Mouse (Mus musculus) cerebellum, adult 11-12 months (tissue): ENCODE measurements at regions not wholly inside any gene's neighbourhood (a gene's known extent, or its start where the extent isn't known, plus 50 kb on each side); places are given as distances from the start of the nearest gene placed in this dataset.
A peak's percentile ranks its signal among the peaks of the same experiment; 100 is the strongest.
"Not testable (repeated sequence)": the region's sequence is repeated elsewhere in the genome, so short reads cannot be mapped to it uniquely, and the experiment has no call there.

ENCODE experiments used
- DNase-seq: peaks from one replicate; pipeline ENCODE4 v3.0.0; 2022

DNA sequence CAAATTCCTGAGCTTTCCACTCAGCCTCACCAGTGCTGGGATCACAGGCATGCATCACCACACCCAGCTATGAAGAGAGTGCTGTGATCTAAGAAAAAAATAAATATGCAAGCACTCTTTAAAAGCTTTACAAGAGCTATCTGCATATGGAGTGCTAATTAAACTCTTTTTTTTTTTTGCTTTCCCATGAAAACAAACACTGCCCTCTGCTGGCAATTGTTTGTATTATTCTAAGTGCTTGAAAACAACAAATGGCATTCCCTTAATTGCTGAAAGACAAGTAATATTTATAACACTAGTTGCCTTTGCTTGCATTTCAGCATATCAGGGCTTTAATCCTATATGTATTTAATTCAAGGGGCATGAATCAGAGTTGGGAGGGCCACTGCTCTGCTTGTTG is 91.8 kb downstream of the 5730507C01Rik start:
- not testable (repeated sequence) for DNase-seq

DNA sequence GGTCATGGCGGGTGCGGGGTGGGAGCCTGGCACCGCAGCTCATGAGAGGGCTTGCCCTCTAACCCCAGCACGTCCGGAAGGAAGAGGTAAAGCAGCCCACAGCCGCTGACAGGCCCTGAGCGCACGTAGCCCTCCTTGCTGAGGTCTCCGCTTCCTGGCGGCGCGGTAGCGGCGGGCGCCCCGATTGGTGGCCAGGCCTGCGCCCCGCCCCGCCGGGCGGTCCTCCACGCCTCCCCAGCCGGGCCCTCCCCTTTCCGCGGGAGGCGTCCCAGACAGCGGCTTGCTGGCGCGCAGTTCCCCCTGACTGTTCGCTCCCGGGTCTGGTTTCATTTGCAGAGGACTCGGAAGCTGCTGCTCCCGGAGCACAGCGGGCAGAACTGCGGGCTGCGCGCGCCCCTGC is 95.5 kb downstream of the 5730507C01Rik start:
- peak; percentile 1 for DNase-seq

DNA sequence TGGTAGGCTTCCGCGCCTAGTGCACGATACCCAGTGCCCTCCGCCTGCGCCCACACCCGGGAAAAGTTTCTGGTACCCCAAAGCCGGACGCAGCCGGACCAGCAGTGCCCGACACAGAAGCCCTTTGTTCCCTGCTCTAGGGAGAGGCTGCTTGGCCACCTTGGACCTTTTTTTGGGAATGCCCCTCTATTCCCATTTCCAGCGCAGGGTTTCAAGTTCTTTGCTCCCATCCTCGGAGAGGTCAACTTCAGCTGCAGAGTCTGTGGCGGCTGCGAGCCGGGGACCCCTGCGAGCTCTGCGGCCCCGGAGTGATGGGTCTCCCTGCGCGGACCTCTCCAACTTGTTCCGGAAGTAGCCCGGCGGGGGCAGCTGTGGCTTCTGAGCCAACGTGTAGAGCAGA is 96.3 kb downstream of the 5730507C01Rik start:
- DNase-seq: not testable (repeated sequence)
